ENCODE assay signal across 17 mouse cellular contexts in the genomic region with DNA sequence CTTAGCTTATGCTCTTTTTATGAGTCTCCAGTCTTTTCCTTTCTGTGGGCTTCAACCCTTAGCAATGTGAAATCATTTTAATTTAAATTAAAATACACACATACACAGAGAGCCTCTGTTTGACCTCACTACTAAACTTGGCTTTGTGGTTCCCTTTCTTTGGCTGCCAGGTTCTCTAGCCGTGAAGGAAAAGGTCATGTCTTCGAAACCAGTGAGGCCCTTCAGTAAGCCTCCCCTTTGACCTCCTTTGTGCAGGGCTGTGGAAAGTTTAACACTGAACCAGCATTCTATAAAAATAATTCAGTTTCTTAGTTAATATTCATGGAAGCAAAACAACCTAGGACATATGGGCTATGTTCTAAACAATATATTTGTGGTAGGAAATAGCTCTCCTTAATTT.
A peak's percentile ranks its signal among the peaks of the same experiment; 100 is the strongest.
DNase-seq lines count a peak whose midpoint lies in the region.
"Had no signal": no experiment of that assay in that cellular context is flagged by ENCODE, and none has a peak within 500 bp of the region (broad histone marks: within the 10 kb centered on the region; RNA-seq: fewer than 3 reads in every experiment).

No protein-coding gene starts in this region.

- H3K4me1 ChIP-seq in brown adipose tissue, adult 24 weeks (ENCODE audit: control insufficient read depth, insufficient read depth, insufficient read length, low read length): peaks cover 21% of the 10 kb centered on the region
- H3K4me1 ChIP-seq: embryonic facial prominence, embryonic 10.5 days; embryonic facial prominence, embryonic 12.5 days; forebrain, embryonic 13.5 days; forebrain, embryonic 15.5 days had no signal

- peak overlapping the region; percentile 64; the same call in 1 of the 2 replicates for H3K27ac ChIP-seq in brown adipose tissue, adult 24 weeks (replicated peaks; ENCODE audit: low read depth, low read length)
- H3K27ac ChIP-seq: embryonic facial prominence, embryonic 10.5 days; embryonic facial prominence, embryonic 12.5 days; forebrain, embryonic 13.5 days; forebrain, embryonic 15.5 days had no signal

- intact Hi-C loops in heart, postnatal 10 days (cut with DNase I): no loop called here

- peak; percentile 24 for DNase-seq in heart, adult 11 months
- no peak for DNase-seq in heart, postnatal 10 days
- DNase-seq in adipocyte (ENCODE audit: low spot score): peak; percentile 64
- no peak for DNase-seq in cerebellum, adult 18-20 months
- DNase-seq: adrenal gland, adult 2 months; adrenal gland, postnatal 10 days; cerebellum, adult 11 months; cerebellum, adult 2 months; cerebellum, adult 9-10 months; cerebellum, postnatal 10 days; cerebellum, postnatal 25 days; forebrain, postnatal 0 days had no signal

- no peak overlapping the region for H3K4me3 ChIP-seq in brown adipose tissue, adult 24 weeks (ENCODE audit: insufficient read depth, low read depth, low read length)
- H3K4me3 ChIP-seq: embryonic facial prominence, embryonic 10.5 days; embryonic facial prominence, embryonic 12.5 days; forebrain, embryonic 13.5 days; forebrain, embryonic 15.5 days had no signal

Comparison
In these comparisons a context has a peak if more than half of its experiments do, and no peak if none do; other contexts are left out.
1. DNase-seq: peak in heart, adult 11 months (single experiment) and adipocyte (single experiment); none in heart, postnatal 10 days (0 of 2) and cerebellum, adult 18-20 months (0 of 2).